15 mouse cellular contexts compared by ENCODE assay signal in the genomic region with DNA sequence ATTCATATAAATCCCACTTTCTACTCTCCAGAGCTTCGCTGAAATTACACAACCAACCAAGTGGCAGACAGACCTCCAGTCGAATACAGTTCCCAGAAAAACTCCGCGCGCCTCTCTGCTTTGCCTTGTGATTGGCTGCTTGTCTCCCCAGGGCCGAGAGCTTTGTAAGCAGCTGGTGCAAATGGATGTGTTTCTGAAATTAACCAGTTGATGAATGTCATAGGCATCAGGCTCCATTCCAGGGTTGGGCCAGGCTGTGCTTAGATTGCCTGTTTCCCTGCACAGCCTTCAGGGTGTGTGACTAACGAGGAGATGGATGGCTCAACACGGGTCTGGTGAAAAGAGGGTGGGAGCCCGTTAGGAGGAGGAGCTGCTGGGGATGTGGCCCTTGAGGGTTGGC. TPM values are rescaled to one million over a fixed set of nuclear protein-coding genes. Genes with fewer than 3 reads are reported as not detected.
DNase-seq lines count a peak whose midpoint lies in the region; ATAC-seq and TF ChIP-seq lines count a peak whose summit lies in the region.
"Had no signal": no experiment of that assay in that cellular context is flagged by ENCODE, and none has a peak within 500 bp of the region (broad histone marks: within the 10 kb centered on the region; RNA-seq: fewer than 3 reads in every experiment).

No protein-coding gene starts in this region.

- no peak overlapping the region for H3K4me2 ChIP-seq in forebrain, embryonic 15.5 days (replicated peaks)
- no peak overlapping the region for H3K4me2 ChIP-seq in forebrain, embryonic 12.5 days
- no peak overlapping the region for H3K4me2 ChIP-seq in midbrain, postnatal 0 days (ENCODE audit: low read depth, low read length, poor library complexity, severe bottlenecking)
- H3K4me2 ChIP-seq in hindbrain, embryonic 16.5 days (ENCODE audit: low read length) = 0 out of 2 replicates have a peak overlapping the region, but pooled peaks have one; percentile 20
- H3K4me2 ChIP-seq: stomach, embryonic 15.5 days had no signal

- no peaks in the 10 kb centered on the region for H3K36me3 ChIP-seq in forebrain, embryonic 15.5 days
- H3K36me3 ChIP-seq in forebrain, embryonic 12.5 days (replicated peaks) = no peaks in the 10 kb centered on the region
- no peaks in the 10 kb centered on the region for H3K36me3 ChIP-seq in midbrain, postnatal 0 days (ENCODE audit: insufficient read depth, low read length)
- H3K36me3 ChIP-seq in midbrain, embryonic 10.5 days = no peaks in the 10 kb centered on the region
- H3K36me3 ChIP-seq in hindbrain, embryonic 16.5 days (ENCODE audit: control insufficient read depth, insufficient read depth, low read length) = no peaks in the 10 kb centered on the region
- H3K36me3 ChIP-seq: stomach, embryonic 15.5 days had no signal

- H3K27ac ChIP-seq in forebrain, embryonic 15.5 days (replicated peaks) = no peak overlapping the region
- H3K27ac ChIP-seq in forebrain, embryonic 12.5 days = no peak overlapping the region
- H3K27ac ChIP-seq in midbrain, postnatal 0 days (ENCODE audit: low read depth, low read length) = no peak overlapping the region
- no peak overlapping the region for H3K27ac ChIP-seq in midbrain, embryonic 10.5 days (replicated peaks)
- H3K27ac ChIP-seq in hindbrain, embryonic 16.5 days (ENCODE audit: low read depth, low read length) = no peak overlapping the region
- H3K27ac ChIP-seq: heart, adult 2 months; liver, embryonic 14.5 days; stomach, embryonic 15.5 days had no signal

- peak; percentile 37; the same call in 1 of the 2 replicates for ATAC-seq in forebrain, embryonic 15.5 days (replicated peaks)
- no peak for ATAC-seq in forebrain, embryonic 12.5 days (ENCODE audit: low FRiP score)
- no peak for ATAC-seq in midbrain, postnatal 0 days (ENCODE audit: low FRiP score)
- 0 out of 2 replicates have a peak, but pooled peaks have one; percentile 25 for ATAC-seq in hindbrain, embryonic 16.5 days
- ATAC-seq: CD4-positive, CD25-positive, alpha-beta regulatory T cell, adult 4 months; Patski had no signal

- no peak for TF ChIP-seq CTCF in midbrain, postnatal 0 days (IDR thresholded peaks at IDR 0.05)

- peak; percentile 47 for DNase-seq in midbrain, postnatal 0 days (ENCODE audit: low spot score)
- DNase-seq in midbrain, embryonic 10.5 days (ENCODE audit: low spot score) = no peak
- no peak for DNase-seq in heart, adult 18-20 months
- DNase-seq in cerebellum, adult 9-11 months = no peak
- DNase-seq: adrenal gland, adult 2 months; heart, adult 2 months; kidney, adult 8-10 months; thymus, postnatal 4 days had no signal

- H3K4me3 ChIP-seq in forebrain, embryonic 15.5 days = no peak overlapping the region
- no peak overlapping the region for H3K4me3 ChIP-seq in forebrain, embryonic 12.5 days (replicated peaks)
- H3K4me3 ChIP-seq in midbrain, postnatal 0 days (ENCODE audit: low read depth, low read length) = no peak overlapping the region
- no peak overlapping the region for H3K4me3 ChIP-seq in midbrain, embryonic 10.5 days
- H3K4me3 ChIP-seq in hindbrain, embryonic 16.5 days (ENCODE audit: low read length) = no peak overlapping the region
- H3K4me3 ChIP-seq: heart, adult 2 months; stomach, embryonic 15.5 days had no signal

- no peaks in the 10 kb centered on the region for H3K27me3 ChIP-seq in forebrain, embryonic 15.5 days
- H3K27me3 ChIP-seq in forebrain, embryonic 12.5 days = no peaks in the 10 kb centered on the region
- no peaks in the 10 kb centered on the region for H3K27me3 ChIP-seq in midbrain, postnatal 0 days (ENCODE audit: insufficient read depth, low read length)
- H3K27me3 ChIP-seq in midbrain, embryonic 10.5 days (ENCODE audit: low read depth, poor library complexity, severe bottlenecking) = 0 out of 2 replicates have a peak, but pooled peaks cover 7% of the 10 kb centered on the region
- no peaks in the 10 kb centered on the region for H3K27me3 ChIP-seq in hindbrain, embryonic 16.5 days (replicated peaks; ENCODE audit: control insufficient read depth, insufficient read depth, low read length)
- H3K27me3 ChIP-seq: Patski; stomach, embryonic 15.5 days had no signal

- H3K9me3 ChIP-seq in forebrain, embryonic 15.5 days = no peaks in the 10 kb centered on the region
- no peaks in the 10 kb centered on the region for H3K9me3 ChIP-seq in forebrain, embryonic 12.5 days
- no peaks in the 10 kb centered on the region for H3K9me3 ChIP-seq in midbrain, postnatal 0 days (ENCODE audit: low read length)
- H3K9me3 ChIP-seq in midbrain, embryonic 10.5 days (replicated peaks) = no peaks in the 10 kb centered on the region
- H3K9me3 ChIP-seq in hindbrain, embryonic 16.5 days (ENCODE audit: control insufficient read depth, low read length) = no peaks in the 10 kb centered on the region
- H3K9me3 ChIP-seq: stomach, embryonic 15.5 days had no signal

- H3K9ac ChIP-seq in forebrain, embryonic 15.5 days (replicated peaks) = no peak overlapping the region
- H3K9ac ChIP-seq in forebrain, embryonic 12.5 days = no peak overlapping the region
- H3K9ac ChIP-seq in midbrain, postnatal 0 days (replicated peaks; ENCODE audit: low read length, poor library complexity, severe bottlenecking) = no peak overlapping the region
- H3K9ac ChIP-seq in hindbrain, embryonic 16.5 days (ENCODE audit: low read depth, low read length) = 0 out of 2 replicates have a peak overlapping the region, but pooled peaks have one; percentile 31
- H3K9ac ChIP-seq: liver, embryonic 14.5 days; stomach, embryonic 15.5 days had no signal

- H3K4me1 ChIP-seq in forebrain, embryonic 15.5 days = peaks cover 17% of the 10 kb centered on the region
- peaks cover 20% of the 10 kb centered on the region for H3K4me1 ChIP-seq in forebrain, embryonic 12.5 days
- H3K4me1 ChIP-seq in midbrain, postnatal 0 days (ENCODE audit: insufficient read depth, low read length) = no peaks in the 10 kb centered on the region
- peaks cover 18% of the 10 kb centered on the region for H3K4me1 ChIP-seq in midbrain, embryonic 10.5 days
- peaks cover 4% of the 10 kb centered on the region for H3K4me1 ChIP-seq in hindbrain, embryonic 16.5 days (ENCODE audit: control insufficient read depth, insufficient read depth, low read depth, low read length)

- 38% methylated on average over 9 of the region's 9 CpGs for WGBS in forebrain, embryonic 15.5 days
- WGBS in forebrain, embryonic 12.5 days = 53% methylated on average over 9 of the region's 9 CpGs
- WGBS in midbrain, postnatal 0 days = 57% methylated on average over 9 of the region's 9 CpGs
- 75% methylated on average over 9 of the region's 9 CpGs for WGBS in midbrain, embryonic 10.5 days
- WGBS in hindbrain, embryonic 16.5 days = 21% methylated on average over 9 of the region's 9 CpGs

RNA-seq across cellular contexts. Expression of gene Bcl9, which starts 36.9 kb away (rescaled TPM):
- polyA plus RNA-seq in forebrain, embryonic 15.5 days (2015; fragmentation: Nextera tagmentation; extraction: Ambion mirVana) = 111 and 113 TPM in 2 replicates
- 82.8 and 91.9 TPM in 2 replicates for polyA plus RNA-seq in forebrain, embryonic 12.5 days (2016; fragmentation: Nextera tagmentation; extraction: Ambion mirVana)
- total RNA-seq in midbrain, postnatal 0 days (2014; rRNA removed) = 32.2 and 39.6 TPM in 2 replicates
- 58.9 and 61.3 TPM in 2 replicates for polyA plus RNA-seq in midbrain, postnatal 0 days (2015; fragmentation: Nextera tagmentation; extraction: Ambion mirVana)
- 47.2 and 56.2 TPM in 2 replicates for polyA plus RNA-seq in midbrain, embryonic 10.5 days (2016; fragmentation: Nextera tagmentation; extraction: Ambion mirVana)
- 57.4 and 68.0 TPM in 2 replicates for polyA plus RNA-seq in hindbrain, embryonic 16.5 days (2015; fragmentation: Nextera tagmentation; extraction: Ambion mirVana)
- total RNA-seq in heart, adult 18-20 months (2021) = 10 to 100 TPM; 14.2 to 17.9 TPM

Comparison
In these comparisons a context has a peak if more than half of its experiments do, and no peak if none do; other contexts are left out.
1. ATAC-seq: peak in forebrain, embryonic 15.5 days (single experiment) and hindbrain, embryonic 16.5 days (single experiment); none in forebrain, embryonic 12.5 days (single experiment) and midbrain, postnatal 0 days (single experiment).